Mouse (Mus musculus) lung, adult 2 months (tissue): Measurements from ENCODE around the gene Zfp536. TPM values are rescaled to one million over a fixed set of nuclear protein-coding genes. Genes with fewer than 3 reads are reported as not detected.
A peak's percentile ranks its signal among the peaks of the same experiment; 100 is the strongest.

Experiments
- DNase-seq: peaks from one replicate; pipeline ENCODE4 v3.0.0; 2022
- H3K4me1 ChIP-seq: fragments of 200-500 bp; 2 replicates; pipeline ENCODE4 v1.6.1; 2011; ENCODE audit warnings: low read length; ENCODE audit not compliant: control insufficient read depth, insufficient read depth
- H3K4me3 ChIP-seq: fragments of 200-500 bp; replicated peaks from 2 replicates; pipeline ENCODE3; 2011; ENCODE audit warnings: low read depth, mild to moderate bottlenecking, control low read depth, low read length; ENCODE audit errors: extremely low read depth
- CTCF ChIP-seq: fragments of 200-500 bp; IDR thresholded peaks from 2 replicates; pipeline ENCODE4 v1.5.1; 2011; ENCODE audit warnings: mild to moderate bottlenecking, low read length, control low read depth; ENCODE audit not compliant: insufficient read depth
- POLR2A ChIP-seq: fragments of 200-500 bp; IDR thresholded peaks from 2 replicates; pipeline ENCODE4 v1.6.1; 2011; ENCODE audit warnings: low read depth, mild to moderate bottlenecking, control low read depth, low read length, borderline replicate concordance; ENCODE audit errors: extremely low read depth
- WGBS: fragments of 180-500 bp; shearing (Covaris S2); methylation state at CpG from one replicate; pipeline ENCODE4 v1.1.7; 2018; 5-methylcytosine and 5-hydroxymethylcytosine counted together
- polyA plus RNA-seq: library from polyadenylated mRNA; depleted of rRNA; stranded (reverse); fragments of >200 nt; gene quantifications from 2 replicates; pipeline ENCODE4 v1.2.3, GENCODE M21; 2012

Gene Zfp536
- polyA plus RNA-seq, 1 experiment: 0.43 TPM

DNA sequence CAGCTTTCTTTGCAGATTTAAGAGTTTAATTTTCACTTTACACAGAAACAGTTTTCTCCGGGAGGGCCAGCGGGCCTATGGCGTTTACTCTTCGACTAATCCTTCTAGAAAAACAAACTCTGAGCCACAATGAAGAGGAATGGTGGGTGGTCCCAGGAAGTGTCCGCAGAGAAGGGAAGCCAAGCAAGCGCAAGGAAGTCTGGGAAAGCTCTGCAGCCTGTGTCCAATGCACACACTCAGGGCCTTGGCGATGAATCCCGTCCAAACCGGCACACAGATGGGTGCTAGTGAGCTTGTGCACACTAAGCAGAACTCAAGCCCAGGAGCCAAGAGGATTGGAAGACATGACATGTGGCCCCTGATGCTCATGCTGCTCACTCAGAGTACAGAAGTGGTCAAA, 276.9 kb downstream of the Zfp536 start:
- TF ChIP-seq CTCF: no peak
- no peak for TF ChIP-seq POLR2A
- 49% methylated on average over 9 of the region's 9 CpGs for WGBS

DNA sequence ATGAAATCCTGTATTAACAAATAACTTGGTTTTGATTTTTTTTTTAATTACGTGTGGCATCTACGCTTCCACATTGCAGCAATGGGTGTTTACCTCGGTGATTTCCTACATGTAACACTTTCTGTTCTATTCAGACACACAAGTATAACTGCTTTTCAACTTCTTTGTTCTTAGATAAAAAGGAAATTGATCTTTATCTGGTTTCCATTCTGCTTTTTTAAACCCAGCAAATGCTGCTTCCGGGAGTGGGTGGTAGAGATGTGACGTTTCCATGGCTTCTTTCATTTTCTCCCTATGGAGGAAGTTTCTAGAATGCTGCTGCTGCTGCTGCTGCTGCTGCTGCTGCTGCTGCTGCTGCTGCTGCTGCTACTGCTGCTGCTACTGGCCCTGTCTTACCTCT, 283.1 kb downstream of the Zfp536 start:
- no peak overlapping the region for H3K4me3 ChIP-seq
- H3K4me1 ChIP-seq: no peaks in the 10 kb centered on the region
- no peak for TF ChIP-seq CTCF
- WGBS: 45% methylated on average over 5 of the region's 5 CpGs
- DNase-seq: no peak

More for the DNA sequence above, 276.9 kb downstream of the Zfp536 start:
- no peaks in the 10 kb centered on the region for H3K4me1 ChIP-seq
- no peak overlapping the region for H3K4me3 ChIP-seq
- no peak for DNase-seq

- H3K4me1 ChIP-seq: no peaks in the 10 kb centered on the region
- TF ChIP-seq CTCF (no peak), POLR2A (no peak)
- 61% methylated on average over 3 of the region's 3 CpGs for WGBS
- H3K4me3 ChIP-seq: no peak overlapping the region
- DNase-seq: no peak
Observed at GRCm38 (mm10) chr7:37484946-37485345, 288.5 kb downstream of the Zfp536 start.

DNA sequence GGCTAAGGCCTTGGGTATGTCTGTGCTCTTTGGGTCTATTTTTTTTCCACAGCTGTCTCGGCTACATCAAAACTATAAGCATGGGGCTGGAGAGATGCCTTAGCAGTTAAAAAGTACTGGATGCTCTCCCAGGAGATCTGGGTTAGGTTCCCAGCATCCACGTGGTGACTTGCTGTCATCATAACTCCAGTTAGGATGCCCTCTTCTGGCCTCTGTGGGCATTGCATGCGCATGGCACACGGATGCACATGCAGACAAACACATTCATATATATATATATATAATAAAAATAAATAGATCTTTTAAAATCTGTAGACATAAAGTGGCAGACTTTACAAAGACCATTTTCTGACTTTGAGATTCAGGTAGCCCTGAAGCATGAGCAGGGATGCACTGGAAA, 290.9 kb downstream of the Zfp536 start:
- TF ChIP-seq CTCF: peak; percentile 30
- TF ChIP-seq POLR2A: no peak
- 81% methylated on average over 4 of the region's 4 CpGs for WGBS

GRCm38 (mm10) chr7:37481165-37481564, 292.3 kb downstream of the Zfp536 start:
- Histone ChIP-seq H3K4me1 (no peaks in the 10 kb centered on the region), H3K4me3 (no peak overlapping the region)
- no peak for DNase-seq
- TF ChIP-seq POLR2A (no peak), CTCF (no peak)
- WGBS: 64% methylated on average over 6 of the region's 6 CpGs

More for the DNA sequence above, 290.9 kb downstream of the Zfp536 start:
- no peak for DNase-seq
- Histone ChIP-seq H3K4me1 (no peaks in the 10 kb centered on the region), H3K4me3 (no peak overlapping the region)

- no peak overlapping the region for H3K4me3 ChIP-seq
- no peak for DNase-seq
- TF ChIP-seq CTCF: no peak
- no peak for TF ChIP-seq POLR2A
- WGBS: 77% methylated on average over 5 of the region's 5 CpGs
- no peaks in the 10 kb centered on the region for H3K4me1 ChIP-seq
Observed at GRCm38 (mm10) chr7:37477309-37477708, 296.1 kb downstream of the Zfp536 start.

DNA sequence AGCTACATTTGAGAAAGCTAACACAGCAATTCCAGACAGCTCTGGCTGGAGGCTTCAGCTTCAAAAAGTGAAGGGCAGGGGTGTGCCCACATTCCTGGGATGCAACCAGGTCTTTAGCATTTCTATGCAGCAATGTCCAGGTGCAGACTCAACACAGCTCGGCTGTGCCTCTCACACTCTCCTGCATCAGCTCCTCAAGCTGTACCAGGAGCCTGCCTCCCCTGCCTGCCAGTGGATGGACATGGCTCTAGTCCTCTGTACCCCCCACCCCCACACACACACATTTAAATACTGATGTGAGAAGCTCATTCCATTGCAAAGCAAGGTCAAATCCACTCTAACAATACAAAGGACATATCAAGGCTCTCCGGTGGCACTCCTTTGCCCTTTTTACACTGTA, 298.0 kb downstream of the Zfp536 start:
- DNase-seq: no peak
- Histone ChIP-seq H3K4me1 (no peaks in the 10 kb centered on the region), H3K4me3 (no peak overlapping the region)
- WGBS: 74% methylated on average over 2 of the region's 2 CpGs
- no peak for TF ChIP-seq POLR2A
- no peak for TF ChIP-seq CTCF

GRCm38 (mm10) chr7:37474284-37474683, 299.2 kb downstream of the Zfp536 start:
- H3K4me1 ChIP-seq: no peaks in the 10 kb centered on the region
- DNase-seq: no peak
- no peak overlapping the region for H3K4me3 ChIP-seq
- no peak for TF ChIP-seq CTCF
- TF ChIP-seq POLR2A: no peak
- WGBS: 49% methylated on average over 8 of the region's 8 CpGs

GRCm38 (mm10) chr7:37473311-37474084, 299.9 kb downstream of the Zfp536 start:
- 47% methylated on average over 24 of the region's 24 CpGs for whole genome bisulfite sequencing
- no peaks in the 10 kb centered on the region for H3K4me1 ChIP-seq
- TF ChIP-seq CTCF (no peak), POLR2A (no peak)
- no peak for DNase-seq
- H3K4me3 ChIP-seq: no peak overlapping the region

DNA sequence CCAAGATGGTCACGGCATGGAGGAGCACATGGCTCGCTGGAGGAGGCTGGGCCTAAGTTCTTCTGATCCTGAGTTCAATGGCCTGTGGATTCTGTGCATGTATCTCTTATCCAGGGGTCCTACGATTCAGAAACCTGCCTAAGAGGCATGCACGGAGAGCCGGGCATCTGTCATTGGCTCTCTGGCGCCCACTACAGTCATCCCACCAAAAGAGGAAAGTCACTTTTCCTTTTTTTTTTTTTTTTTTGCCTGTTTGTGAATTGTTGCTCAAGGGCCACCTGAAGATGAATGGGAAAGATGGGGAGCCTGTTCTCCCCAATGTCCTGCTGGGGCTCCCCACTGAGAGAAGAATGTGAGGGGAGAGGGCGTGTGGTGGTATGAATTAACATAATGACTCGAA, 301.7 kb downstream of the Zfp536 start:
- TF ChIP-seq POLR2A: no peak
- TF ChIP-seq CTCF: no peak
- WGBS: 56% methylated on average over 8 of the region's 8 CpGs
- no peak for DNase-seq
- no peak overlapping the region for H3K4me3 ChIP-seq
- H3K4me1 ChIP-seq: no peaks in the 10 kb centered on the region
